In genomic region chr11:94575036-94575435, GRCm38 (mm10) we compare ENCODE assay signal across 24 mouse cellular contexts. TPM values are rescaled to one million over a fixed set of nuclear protein-coding genes. Genes with fewer than 3 reads are reported as not detected.
A peak's percentile ranks its signal among the peaks of the same experiment; 100 is the strongest.
DNase-seq lines count a peak whose midpoint lies in the region; ATAC-seq and TF ChIP-seq lines count a peak whose summit lies in the region.
"Had no signal": no experiment of that assay in that cellular context is flagged by ENCODE, and none has a peak within 500 bp of the region (broad histone marks: within the 10 kb centered on the region; RNA-seq: fewer than 3 reads in every experiment).

No protein-coding gene starts in this region.

- H3K9ac ChIP-seq in liver, adult 2 months (ENCODE audit: low read depth, low read length), result no peak overlapping the region
- H3K9ac ChIP-seq in liver, postnatal 0 days (replicated peaks), result no peak overlapping the region
- H3K9ac ChIP-seq: forebrain, postnatal 0 days; heart, embryonic 13.5 days; hindbrain, embryonic 12.5 days; hindbrain, embryonic 15.5 days had no signal

- H3K27me3 ChIP-seq in liver, adult 2 months (ENCODE audit: control insufficient read depth, insufficient read depth, low read length), result no peaks in the 10 kb centered on the region
- no peaks in the 10 kb centered on the region for H3K27me3 ChIP-seq in liver, postnatal 0 days (ENCODE audit: insufficient read depth, low read length)
- H3K27me3 ChIP-seq: heart, embryonic 13.5 days; hindbrain, embryonic 15.5 days had no signal

- ATAC-seq in liver, postnatal 0 days, result no peak
- ATAC-seq: CD4-positive, CD25-positive, alpha-beta regulatory T cell, adult 4 months; forebrain, embryonic 14.5 days; forebrain, postnatal 0 days had no signal

- peaks cover 3% of the 10 kb centered on the region; the same call in 1 of the 2 replicates for H3K4me1 ChIP-seq in liver, adult 2 months (ENCODE audit: control insufficient read depth, insufficient read depth, low read length)
- no peaks in the 10 kb centered on the region for H3K4me1 ChIP-seq in liver, postnatal 0 days (ENCODE audit: insufficient read depth)
- H3K4me1 ChIP-seq: hindbrain, embryonic 15.5 days had no signal

- no peak overlapping the region for H3K27ac ChIP-seq in liver, adult 2 months (replicated peaks; ENCODE audit: insufficient read depth, low read depth, low read length)
- no peak overlapping the region for H3K27ac ChIP-seq in liver, postnatal 0 days (ENCODE audit: low read depth)
- H3K27ac ChIP-seq: gastrocnemius, adult 2 months; heart, embryonic 13.5 days; hindbrain, embryonic 12.5 days; hindbrain, embryonic 15.5 days had no signal

- H3K4me2 ChIP-seq in liver, postnatal 0 days (ENCODE audit: low read depth, low read length), result no peak overlapping the region
- H3K4me2 ChIP-seq: heart, embryonic 13.5 days; hindbrain, embryonic 12.5 days; hindbrain, embryonic 15.5 days had no signal

- no peak for TF ChIP-seq POLR2A in liver, adult 2 months (IDR thresholded peaks at IDR 0.05; ENCODE audit: extremely low read depth, insufficient read depth, low read length)

- H3K9me3 ChIP-seq in liver, postnatal 0 days (ENCODE audit: low read length), result no peaks in the 10 kb centered on the region
- H3K9me3 ChIP-seq: heart, embryonic 13.5 days; hindbrain, embryonic 12.5 days; hindbrain, embryonic 15.5 days had no signal

- TF ChIP-seq CTCF in liver, adult 2 months (IDR thresholded peaks at IDR 0.05; ENCODE audit: low read depth, low read length), result no peak
- TF ChIP-seq CTCF in liver, postnatal 0 days (IDR thresholded peaks at IDR 0.05; ENCODE audit: low read depth), result no peak

- DNase-seq in liver, adult 2 months (ENCODE audit: extremely low read depth, low read depth, low spot score), result peak; percentile 84
- no peak for DNase-seq in liver, postnatal 0 days
- peak; percentile 61 for DNase-seq in lung, postnatal 25 days (ENCODE audit: low spot score)
- DNase-seq in lung, postnatal 14 days, result no peak
- DNase-seq in lung, postnatal 36 days, result peak; percentile 60
- DNase-seq in spleen, postnatal 36 days (ENCODE audit: low spot score in 2 of 2), result no peak
- DNase-seq in heart, postnatal 25 days (ENCODE audit: low spot score), result no peak
- DNase-seq: adrenal gland, adult 8-10 months; adrenal gland, postnatal 25 days; cerebellum, adult 11-12 months; cerebellum, adult 8-10 months; cerebellum, postnatal 10 days; forebrain, postnatal 0 days; gastrocnemius, adult 2 months; gastrocnemius, postnatal 14 days; heart, adult 18-20 months; heart, postnatal 14 days had no signal

- H3K36me3 ChIP-seq in liver, adult 2 months (ENCODE audit: control insufficient read depth, insufficient read depth, low read length), result peaks cover 21% of the 10 kb centered on the region; the same call in 1 of the 2 replicates
- H3K36me3 ChIP-seq in liver, postnatal 0 days (replicated peaks; ENCODE audit: insufficient read depth, low read length), result peaks cover 2% of the 10 kb centered on the region; the same call in 1 of the 2 replicates
- H3K36me3 ChIP-seq: heart, embryonic 13.5 days; hindbrain, embryonic 12.5 days; hindbrain, embryonic 15.5 days had no signal

- TF ChIP-seq EP300 in liver, postnatal 0 days (IDR thresholded peaks at IDR 0.05; ENCODE audit: low read depth), result no peak

- peaks cover 6% of the 10 kb centered on the region; the same call in 1 of the 2 replicates for H3K79me2 ChIP-seq in liver, adult 2 months (ENCODE audit: control insufficient read depth, insufficient read depth, low read length)

- intact Hi-C loops in heart, postnatal 25 days (cut with DNase I), result no loop called here

- WGBS in liver, adult 2 months, result 13% methylated on average over 2 of the region's 2 CpGs
- WGBS in liver, postnatal 0 days (ENCODE audit: insufficient replicate concordance), result 56% methylated on average over 2 of the region's 2 CpGs

- H3K4me3 ChIP-seq in liver, adult 2 months (ENCODE audit: insufficient read depth, low read depth, low read length), result no peak overlapping the region
- H3K4me3 ChIP-seq in liver, postnatal 0 days (ENCODE audit: low read depth, low read length), result no peak overlapping the region
- H3K4me3 ChIP-seq: gastrocnemius, adult 2 months; heart, embryonic 13.5 days; hindbrain, embryonic 12.5 days; hindbrain, embryonic 15.5 days had no signal

RNA-seq across cellular contexts. Expression of gene Chad, which starts 10.2 kb away (rescaled TPM):
- not detected in 2 replicates for total RNA-seq in liver, adult 2 months (2014; rRNA removed)
- not detected in 2 replicates for polyA plus RNA-seq in liver, adult 2 months (2012; rRNA removed)
- 0.14 TPM in 2 replicates for polyA plus RNA-seq in liver, postnatal 0 days (2015; fragmentation: Nextera tagmentation; extraction: Ambion mirVana)
- 1 to 10 TPM; 1.5 TPM for total RNA-seq in heart, postnatal 25 days (2021)
- total RNA-seq: adrenal gland, postnatal 25 days; forebrain, postnatal 0 days had no signal
- polyA plus RNA-seq: forebrain, embryonic 11.5 days had no signal

RNA-seq across cellular contexts. Expression of gene Rsad1, which starts 26.0 kb away (rescaled TPM):
- 2.1 and 2.6 TPM in 2 replicates for total RNA-seq in liver, adult 2 months (2014; rRNA removed)
- 5.7 and 8.0 TPM in 2 replicates for polyA plus RNA-seq in liver, adult 2 months (2012; rRNA removed)
- 1.7 and 1.9 TPM in 2 replicates for polyA plus RNA-seq in liver, postnatal 0 days (2015; fragmentation: Nextera tagmentation; extraction: Ambion mirVana)
- 10 to 100 TPM; 11.3 to 11.5 TPM for total RNA-seq in heart, postnatal 25 days (2021)

RNA-seq across cellular contexts. Expression of gene Acsf2, which starts 26.6 kb away (rescaled TPM):
- total RNA-seq in liver, adult 2 months (2014; rRNA removed), result 42.4 and 43.4 TPM in 2 replicates
- polyA plus RNA-seq in liver, adult 2 months (2012; rRNA removed), result 81.9 and 97.8 TPM in 2 replicates
- 4.2 and 4.4 TPM in 2 replicates for polyA plus RNA-seq in liver, postnatal 0 days (2015; fragmentation: Nextera tagmentation; extraction: Ambion mirVana)
- total RNA-seq in heart, postnatal 25 days (2021), result 10 to 100 TPM; 16.2 to 18.3 TPM

RNA-seq across cellular contexts. Expression of gene Mycbpap, which starts 53.5 kb away (rescaled TPM):
- total RNA-seq in liver, adult 2 months (2014; rRNA removed), result 0.09 TPM in 1 of 2 replicates, not detected in the other
- polyA plus RNA-seq in liver, adult 2 months (2012; rRNA removed), result 0.02 and 0.04 TPM in 2 replicates
- 0.13 TPM in 1 of 2 replicates, not detected in the other for polyA plus RNA-seq in liver, postnatal 0 days (2015; fragmentation: Nextera tagmentation; extraction: Ambion mirVana)
- 1 to 10 TPM in 1 of 2 experiments, under 1 TPM in 1; 0.68 to 1.1 TPM for total RNA-seq in heart, postnatal 25 days (2021)
- total RNA-seq: gastrocnemius, adult 2 months had no signal
- polyA plus RNA-seq: C2C12; CD4-positive, CD25-positive, alpha-beta regulatory T cell, adult 4 months had no signal

RNA-seq across cellular contexts. Expression of gene Lrrc59, which starts 54.5 kb away (rescaled TPM):
- total RNA-seq in liver, adult 2 months (2014; rRNA removed), result 40.6 and 46.3 TPM in 2 replicates
- polyA plus RNA-seq in liver, adult 2 months (2012; rRNA removed), result 41.2 and 43.8 TPM in 2 replicates
- 51.7 and 57.0 TPM in 2 replicates for polyA plus RNA-seq in liver, postnatal 0 days (2015; fragmentation: Nextera tagmentation; extraction: Ambion mirVana)
- 10 to 100 TPM; 32.1 to 33.4 TPM for total RNA-seq in heart, postnatal 25 days (2021)

Comparison
In these comparisons a context has a peak if more than half of its experiments do, and no peak if none do; other contexts are left out.
1. DNase-seq: peak in liver, adult 2 months (single experiment), lung, postnatal 25 days (single experiment) and lung, postnatal 36 days (single experiment); none in liver, postnatal 0 days (single experiment), lung, postnatal 14 days (single experiment), spleen, postnatal 36 days (0 of 2) and heart, postnatal 25 days (single experiment).